Mouse (Mus musculus) adrenal gland (tissue): Measurements from ENCODE around the gene Myl6b.

ENCODE experiments used
- intact Hi-C: fragments of 180-260 bp; cut with DNase I; formaldehyde crosslinking; loops from one replicate; pipeline ENCODE4 v1.15.1; 2025
- long read RNA-seq, 2 experiments: library from polyadenylated mRNA; unstranded; transcript quantifications; one replicate each; pipeline ENCODE4 v2.0.0; 2020; ENCODE audit warnings: borderline replicate concordance in 1 of 2; ENCODE audit not compliant: insufficient replicate concordance in 1 of 2

Myl6b gene
- long read RNA-seq, experiment 1: 0 reads
- long read RNA-seq, experiment 2: 0 reads

DNA sequence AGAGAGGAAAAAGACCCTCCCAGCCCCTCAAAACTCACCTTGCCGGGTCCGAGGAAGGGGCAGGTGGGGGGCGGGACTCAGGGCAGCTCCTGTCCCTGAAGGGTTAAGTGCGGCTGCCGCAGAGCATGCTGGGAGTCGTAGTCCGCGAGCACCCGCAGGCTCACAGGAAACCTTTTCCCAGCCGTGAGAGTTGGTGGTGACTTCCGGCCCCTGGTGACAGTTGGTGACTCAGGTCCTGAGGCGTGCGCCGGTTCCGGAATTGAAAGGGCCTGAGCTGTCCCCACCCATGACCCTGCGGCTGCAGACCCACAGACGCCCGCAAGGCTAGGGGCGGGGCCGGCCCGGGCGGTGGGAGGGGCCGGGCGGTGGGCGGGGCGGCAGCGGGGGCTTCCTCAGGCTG lies at the start of gene Myl6b:
Gene Myl6b (minus strand): TSS at position 96 of the 400 bp plus-strand sequence.
- intact Hi-C loops: loop anchor here (5.0 kb wide), 1 partner anchor 34 kb away; no protein-coding TSS in a partner anchor

DNA sequence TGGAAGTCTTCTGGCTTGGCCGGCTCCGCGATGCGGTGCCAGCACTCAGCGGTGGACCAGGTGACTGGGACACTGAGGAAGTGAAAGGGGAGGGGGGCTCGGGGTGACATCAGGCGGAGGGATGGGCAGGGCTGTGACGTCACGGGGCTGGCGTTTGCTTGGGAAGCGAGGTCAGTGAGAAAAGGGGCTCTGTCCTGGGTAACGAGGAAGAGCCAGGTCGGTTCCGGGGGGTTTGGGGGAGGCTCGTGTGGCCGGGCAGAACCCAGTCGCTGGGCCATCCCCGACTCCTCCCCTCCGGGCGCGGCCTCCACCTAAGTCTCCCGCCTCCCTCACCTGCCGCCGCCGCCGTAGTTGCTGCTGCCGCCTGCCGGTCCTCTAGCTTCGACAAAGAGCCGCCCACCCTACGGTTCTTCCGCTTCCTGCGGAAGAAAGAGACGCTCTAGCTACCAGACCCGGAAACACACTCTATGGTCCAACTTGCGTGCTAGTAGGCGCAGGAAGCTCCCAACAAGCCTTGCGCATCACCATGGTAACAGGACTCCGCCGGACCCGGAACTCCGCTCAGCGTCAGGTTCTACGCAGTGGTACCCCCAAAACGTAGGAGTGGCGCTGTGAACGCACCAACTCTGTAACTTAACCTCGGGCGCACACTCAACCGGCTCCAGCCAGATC lies 49.0 kb upstream of the Myl6b start, which contains the start of gene Zc3h10:
Gene Zc3h10 (minus strand): TSS at position 414 of the 672 bp plus-strand sequence.
- intact Hi-C loops: no loop called here

DNA sequence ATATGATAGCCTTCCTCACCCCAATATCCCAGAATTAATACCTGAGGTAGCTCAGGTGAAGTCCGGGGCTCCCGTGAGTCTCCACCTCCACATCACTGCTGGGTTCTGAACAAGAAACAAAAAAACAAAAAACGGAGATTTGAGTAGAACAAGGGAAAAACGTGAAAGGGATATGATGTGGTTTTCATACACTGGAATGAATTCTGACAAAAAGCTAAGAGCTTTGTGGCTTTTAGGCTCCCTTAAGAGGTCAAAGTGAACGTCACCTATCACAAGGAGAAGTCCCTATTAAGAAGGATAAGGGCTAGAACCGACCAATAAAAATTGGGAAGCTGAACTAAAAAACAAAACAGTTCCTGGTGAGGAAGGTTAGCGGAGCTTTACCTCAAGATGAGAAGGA lies 48.3 kb upstream of the Myl6b start:
- intact Hi-C loops: no loop called here

DNA sequence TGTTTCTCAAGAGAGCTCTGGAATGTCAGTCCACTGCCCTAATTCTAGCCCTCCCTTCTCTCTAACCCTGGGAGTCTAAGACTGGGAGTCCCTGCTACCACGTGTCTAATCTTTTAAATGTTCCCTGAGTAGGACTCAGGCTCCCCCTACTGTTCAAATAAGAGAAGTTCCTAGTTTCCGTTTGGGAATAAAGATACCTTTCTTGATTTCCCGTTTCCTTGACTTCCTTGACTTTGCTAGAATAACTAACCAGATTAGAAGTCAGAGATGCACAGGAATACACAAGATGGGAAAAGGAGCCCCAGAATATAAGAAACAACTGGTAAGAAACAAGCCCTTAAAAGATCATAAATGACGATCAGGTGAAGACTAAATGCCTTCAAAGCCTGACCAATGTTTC lies 47.9 kb upstream of the Myl6b start:
- intact Hi-C loops: no loop called here

DNA sequence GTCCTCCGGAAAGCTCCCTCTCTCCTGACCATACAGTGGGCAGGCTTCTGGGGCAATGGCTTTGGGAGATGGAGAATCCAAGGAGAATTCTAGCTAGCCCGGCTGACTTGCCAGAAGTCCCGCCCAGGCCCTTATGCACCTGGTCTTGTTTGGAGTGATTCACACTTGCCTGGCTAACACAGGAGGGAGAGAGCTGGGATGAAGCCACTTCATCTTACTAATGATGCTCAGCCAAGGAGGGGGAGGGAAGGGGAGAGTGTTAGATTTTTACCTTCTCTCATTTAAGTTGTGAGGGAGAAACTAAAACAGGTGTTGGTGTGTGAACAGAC lies 47.0 kb upstream of the Myl6b start:
- intact Hi-C loops: no loop called here

DNA sequence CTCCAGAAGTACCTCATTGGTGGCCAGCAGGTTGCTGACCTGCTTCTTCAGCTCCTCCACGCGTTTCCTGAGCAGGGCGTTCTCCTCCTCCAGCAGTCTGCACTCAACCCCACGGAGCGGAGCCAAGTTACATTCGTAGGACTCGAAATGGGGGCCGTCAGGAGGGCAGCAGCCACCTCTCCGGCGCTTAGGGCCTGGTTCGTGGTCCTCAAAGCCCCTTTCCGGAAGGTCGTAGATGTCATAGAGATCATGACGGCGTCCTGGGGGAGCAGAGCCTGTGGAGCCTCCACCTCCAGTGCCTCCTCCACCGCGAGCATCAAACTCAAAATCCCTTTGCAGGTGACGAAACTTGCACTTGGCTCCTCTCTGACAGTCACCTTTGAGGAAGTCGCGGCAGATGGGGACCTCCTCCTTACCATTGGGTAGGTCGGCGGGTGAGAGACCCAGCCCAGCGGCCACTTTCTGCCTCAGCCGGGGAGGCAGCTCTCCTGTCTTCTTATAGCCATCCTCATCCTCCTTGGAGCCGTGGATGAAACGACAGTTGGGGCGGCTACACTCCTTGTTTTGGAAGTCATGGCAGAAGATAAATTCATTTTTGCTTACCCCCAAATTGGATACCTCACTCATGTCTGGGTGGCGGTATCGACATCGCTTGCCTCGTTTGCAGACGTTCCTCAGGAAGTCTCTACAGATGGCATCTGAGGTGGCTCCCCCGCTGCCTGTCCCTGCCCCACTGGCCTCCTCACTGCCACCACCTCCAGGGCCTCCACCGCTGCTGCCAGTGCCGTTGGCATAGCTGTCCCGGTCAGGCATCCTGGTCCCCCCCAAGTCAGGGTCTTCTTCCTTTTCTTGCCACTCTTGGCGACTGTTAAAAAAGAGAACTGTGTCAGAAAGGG lies 46.4 kb upstream of the Myl6b start:
- intact Hi-C loops: no loop called here

DNA sequence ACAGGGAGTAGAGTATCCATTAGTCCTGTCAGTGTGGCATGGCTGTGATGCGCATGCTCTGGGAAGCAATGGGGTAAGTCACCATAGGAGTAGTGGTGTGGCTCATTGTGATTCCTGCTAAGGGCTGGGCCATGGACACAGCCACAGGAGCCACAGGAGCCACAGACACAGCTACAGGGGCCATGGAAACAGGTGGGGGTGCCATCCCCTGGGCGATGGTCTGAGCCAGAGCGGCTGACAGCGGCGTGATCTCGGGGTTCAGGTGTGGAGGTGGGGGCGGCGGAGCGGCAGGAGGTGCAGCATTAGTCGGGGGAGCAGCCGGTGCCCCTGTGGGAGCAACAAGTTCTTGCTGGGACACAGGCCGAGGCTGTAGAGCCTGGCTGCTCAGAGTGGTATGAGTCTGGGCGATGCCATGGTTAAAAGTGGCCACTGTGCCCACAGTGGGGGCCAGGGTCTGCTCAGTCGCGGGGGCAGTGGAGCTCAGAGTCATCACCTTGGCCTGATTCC lies 45.7 kb upstream of the Myl6b start:
- intact Hi-C loops: no loop called here

DNA sequence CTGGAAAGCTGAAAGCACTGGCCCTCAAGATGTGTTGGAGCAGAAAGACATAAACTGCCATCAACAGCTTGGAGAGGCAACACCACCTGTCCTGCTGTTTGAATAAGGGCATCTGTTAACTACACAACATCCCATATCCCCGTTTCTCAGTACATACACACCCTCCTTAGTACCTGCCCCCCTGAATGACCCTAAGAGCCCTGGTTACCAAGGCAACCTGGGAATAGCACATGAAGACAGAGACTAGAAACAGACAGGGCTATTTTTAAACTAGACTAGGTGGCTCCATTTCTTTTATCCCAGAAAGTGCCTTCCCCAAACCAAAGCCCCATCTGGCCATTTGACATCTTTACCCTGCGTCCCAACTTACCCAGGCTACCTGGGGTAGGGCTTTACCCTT lies 44.6 kb upstream of the Myl6b start:
- intact Hi-C loops: no loop called here

DNA sequence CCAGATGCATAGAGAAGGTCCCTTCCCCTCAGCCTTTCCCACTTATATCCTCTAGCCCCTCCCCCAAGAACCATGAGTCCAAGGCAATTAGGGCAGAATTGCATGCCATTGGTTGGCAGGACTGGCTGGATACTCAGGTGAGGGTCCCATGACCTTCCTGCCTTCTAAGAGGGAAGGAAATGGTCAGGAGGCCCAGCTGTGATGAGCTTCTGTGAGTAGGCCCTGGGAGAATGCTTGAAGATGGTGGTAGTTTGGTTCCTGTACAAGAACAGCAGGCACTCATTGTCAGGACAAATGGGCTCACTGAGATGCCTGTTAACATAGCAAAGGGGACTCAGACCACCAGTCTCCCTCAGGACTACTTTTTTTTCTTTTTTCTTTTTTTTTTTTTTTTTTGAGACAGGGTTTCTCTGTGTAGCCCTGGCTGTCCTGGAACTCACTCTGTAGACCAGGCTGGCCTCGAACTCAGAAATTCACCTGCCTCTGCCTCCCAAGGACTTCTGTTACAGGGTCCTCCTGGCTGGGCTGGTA lies 39.9 kb upstream of the Myl6b start:
- intact Hi-C loops: loop anchor here (1.0 kb wide), 1 partner anchor 21 kb away; no protein-coding TSS in a partner anchor

DNA sequence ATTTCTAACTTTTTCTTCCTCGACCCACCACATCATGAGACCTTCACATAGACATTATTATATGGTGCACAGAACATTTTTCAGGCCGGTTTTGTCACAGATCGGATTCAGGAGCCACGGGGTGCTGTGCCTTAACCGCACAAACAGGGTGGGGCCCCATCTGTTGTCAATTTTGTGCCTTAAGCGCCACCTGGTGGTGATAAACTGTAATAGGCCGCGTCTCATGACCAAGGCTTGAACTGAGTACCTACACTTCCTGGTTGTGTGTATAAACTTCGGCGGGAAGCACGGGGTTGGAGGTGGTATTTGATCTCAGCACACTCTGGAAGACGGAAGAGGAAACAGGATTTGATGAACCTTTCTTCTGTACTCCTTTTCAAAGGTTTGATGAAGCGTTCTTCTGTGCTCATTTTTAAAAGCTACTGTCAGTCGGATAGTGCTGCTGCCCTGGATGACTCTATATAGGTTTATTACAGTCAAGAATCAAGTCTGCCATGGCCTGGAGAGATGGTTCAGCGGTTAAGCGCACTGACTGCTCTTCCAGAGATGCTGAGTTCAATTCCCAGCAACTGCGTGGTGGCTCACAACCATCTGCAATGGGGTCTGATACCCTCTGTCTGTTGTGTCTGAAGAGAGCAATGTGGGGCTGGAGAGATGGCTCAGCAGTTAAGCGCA lies 37.9 kb upstream of the Myl6b start:
- intact Hi-C loops: no loop called here

DNA sequence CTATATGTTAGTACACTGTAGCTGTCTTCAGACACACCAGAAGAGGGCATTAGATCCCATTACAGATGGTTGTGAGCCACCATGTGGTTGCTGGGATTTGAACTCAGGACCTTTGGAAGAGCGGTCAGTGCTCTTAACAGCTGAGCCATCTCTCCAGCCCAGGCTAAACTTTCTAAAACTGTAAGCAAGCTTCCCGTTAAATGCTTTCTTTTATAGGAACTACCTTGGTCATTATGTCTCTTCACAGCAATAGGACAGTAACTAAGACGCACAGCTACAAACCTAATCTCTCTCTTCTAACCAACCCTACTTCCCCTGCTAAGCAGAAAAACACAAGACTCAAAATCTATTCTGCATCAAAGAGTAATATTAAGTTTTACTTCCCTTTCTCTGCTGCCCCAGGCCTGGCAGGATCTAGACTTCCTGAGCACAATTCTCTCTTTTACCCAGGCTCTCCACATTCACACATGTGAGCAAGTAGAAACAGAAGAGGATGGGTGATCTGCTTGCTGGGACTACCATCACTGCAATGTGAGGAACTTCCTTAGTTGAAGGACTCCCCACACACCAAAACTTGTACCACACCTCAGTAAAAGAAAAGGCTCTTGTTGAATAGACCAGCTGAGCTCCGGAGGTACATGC lies 37.3 kb upstream of the Myl6b start:
- intact Hi-C loops: loop anchor here (2.0 kb wide), 1 partner anchor 77 kb away; the partner anchor contains the start of gene Smarcc2

DNA sequence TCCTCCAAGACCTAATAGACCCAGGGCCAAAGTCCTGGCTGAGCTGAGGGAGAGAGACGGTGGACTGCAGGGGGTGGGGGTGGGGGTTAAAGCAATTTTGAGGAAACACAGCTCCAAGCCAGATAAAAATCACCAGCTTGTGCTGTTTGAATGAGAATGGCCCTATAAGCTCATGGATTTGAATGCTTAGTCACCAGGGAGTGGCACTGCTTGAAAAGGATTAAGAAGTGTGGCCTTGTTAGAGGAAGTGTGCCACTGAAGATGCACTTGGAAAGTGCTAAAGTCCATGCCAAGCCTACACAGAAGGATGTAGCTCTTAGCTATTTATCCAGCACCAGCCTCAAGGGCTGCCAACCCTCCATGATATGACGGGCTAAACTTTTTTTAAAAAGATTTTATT lies 36.7 kb upstream of the Myl6b start:
- intact Hi-C loops: loop anchor here (2.0 kb wide), 1 partner anchor 76 kb away; the partner anchor contains the start of gene Smarcc2

DNA sequence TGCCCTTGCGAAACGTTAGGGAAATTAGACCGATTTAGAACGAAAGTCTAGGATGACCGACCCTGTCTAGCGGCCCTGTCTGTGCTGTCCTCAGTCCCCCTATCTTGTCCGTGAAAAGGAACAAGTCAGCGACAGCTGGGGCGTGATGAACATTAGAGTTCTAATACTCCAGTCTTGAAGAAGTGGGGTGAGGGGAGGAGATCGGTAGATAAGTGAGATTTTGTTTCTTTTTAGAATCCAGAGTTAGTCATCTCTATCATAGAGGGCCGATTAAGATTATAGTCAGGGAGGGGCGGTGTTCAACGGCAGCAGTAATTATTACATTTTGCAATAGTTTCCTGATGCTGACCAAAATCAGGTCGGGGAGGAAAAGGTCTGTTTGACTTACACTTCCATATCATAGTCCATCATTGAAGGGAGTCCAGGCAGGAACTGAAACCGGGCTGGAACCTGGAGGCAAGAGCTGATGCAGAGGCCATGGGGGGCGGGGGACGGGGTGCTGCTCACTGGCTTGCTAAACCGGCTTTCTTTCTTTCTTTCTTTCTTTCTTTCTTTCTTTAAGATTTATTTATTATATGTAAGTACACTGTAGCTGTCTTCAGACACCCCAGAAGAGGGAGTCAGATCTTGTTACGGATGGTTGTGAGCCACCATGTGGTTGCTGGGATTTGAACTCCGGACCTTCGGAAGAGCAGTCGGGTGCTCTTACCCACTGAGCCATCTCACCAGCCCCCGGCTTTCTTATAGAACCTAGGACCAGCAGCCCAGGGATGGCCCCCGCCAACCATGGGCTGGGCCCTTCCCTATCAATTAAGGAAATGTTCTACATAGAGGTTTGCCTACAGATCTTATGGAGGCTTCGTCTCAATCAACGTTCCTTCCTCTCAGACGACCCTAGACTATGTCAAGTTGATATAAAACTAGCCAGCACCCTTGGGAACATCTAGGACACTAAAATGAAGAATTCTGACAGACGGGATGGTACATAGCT lies 28.2 kb upstream of the Myl6b start:
- intact Hi-C loops: no loop called here

DNA sequence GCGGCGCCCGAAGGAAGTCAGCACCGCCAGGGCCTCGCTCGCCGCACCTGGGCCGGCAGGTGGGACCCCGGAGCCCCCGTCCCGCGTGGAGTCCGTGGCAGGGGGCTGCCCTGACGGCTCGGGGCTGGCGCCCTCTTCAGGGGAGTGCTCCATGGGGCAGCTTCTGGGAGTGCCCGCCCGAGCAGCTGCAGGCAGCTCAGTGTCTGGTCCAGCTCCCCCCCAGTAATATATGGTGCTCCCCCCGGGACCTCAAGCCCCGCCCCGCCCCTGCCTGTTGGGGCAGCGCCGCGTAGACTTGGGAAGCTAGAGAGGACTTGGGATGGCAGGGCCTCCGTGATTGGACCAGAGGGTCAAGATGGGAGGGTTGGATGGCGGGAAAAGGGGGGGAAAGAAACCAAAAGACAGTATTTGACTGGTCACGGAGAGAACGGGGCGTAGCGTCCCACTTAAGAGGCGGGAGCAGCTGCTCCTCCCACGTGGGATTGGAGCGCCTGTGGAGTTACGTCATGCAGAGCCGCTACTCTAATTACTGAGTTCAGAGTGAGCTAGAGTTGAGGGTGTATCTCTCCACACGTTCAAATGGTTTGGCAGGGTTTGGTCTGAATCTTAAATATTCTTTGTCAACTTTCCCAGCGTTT lies 27.3 kb upstream of the Myl6b start, which contains the start of gene Esyt1:
Gene Esyt1 (minus strand): TSS at position 201 of the 638 bp plus-strand sequence.
- intact Hi-C loops: no loop called here

DNA sequence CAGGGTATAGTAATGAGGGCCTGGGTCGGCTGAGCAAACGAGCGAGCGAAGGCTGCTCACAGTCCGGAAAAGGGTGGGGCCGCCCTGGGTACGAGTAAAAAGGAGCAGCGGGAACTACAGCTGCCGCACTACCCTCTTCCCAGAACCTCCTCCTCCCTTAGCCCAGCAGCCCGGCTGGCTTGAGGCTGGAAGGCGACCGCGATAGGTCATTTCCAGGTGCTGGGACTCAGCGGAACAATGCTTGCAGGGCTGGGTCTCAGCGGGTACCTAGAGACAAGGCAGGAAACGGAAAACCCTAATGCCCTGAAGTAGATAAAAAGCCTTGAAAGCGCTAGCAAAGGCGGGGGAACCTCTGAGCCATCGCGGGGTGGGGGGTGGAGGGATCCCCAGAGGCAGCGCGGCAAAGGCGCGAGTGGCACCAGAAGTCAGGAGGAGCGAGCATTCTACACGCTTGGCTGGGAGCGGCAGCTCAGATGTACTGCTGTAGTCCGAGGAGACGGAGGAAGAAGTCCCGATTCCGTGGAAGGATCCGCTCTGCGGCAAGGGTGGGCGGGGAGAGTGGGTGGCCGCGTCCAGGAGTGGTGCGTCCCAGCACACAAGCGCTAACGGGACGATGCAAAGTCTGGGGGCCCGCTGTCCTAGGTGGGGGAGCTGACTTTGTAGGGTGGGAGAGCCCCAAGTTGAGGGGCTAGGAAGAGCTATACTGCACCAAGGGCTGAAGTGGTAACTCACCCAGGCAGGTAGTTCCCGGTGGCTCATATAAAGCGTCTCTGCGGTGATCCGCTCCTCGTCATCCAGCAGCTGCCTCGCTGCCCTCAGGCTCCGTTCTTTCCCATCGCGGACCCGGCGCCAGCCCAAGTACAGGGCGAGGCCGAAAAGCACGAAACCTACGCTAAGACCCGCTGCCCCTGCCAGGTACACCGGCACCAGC lies 26.5 kb upstream of the Myl6b start:
- intact Hi-C loops: no loop called here

DNA sequence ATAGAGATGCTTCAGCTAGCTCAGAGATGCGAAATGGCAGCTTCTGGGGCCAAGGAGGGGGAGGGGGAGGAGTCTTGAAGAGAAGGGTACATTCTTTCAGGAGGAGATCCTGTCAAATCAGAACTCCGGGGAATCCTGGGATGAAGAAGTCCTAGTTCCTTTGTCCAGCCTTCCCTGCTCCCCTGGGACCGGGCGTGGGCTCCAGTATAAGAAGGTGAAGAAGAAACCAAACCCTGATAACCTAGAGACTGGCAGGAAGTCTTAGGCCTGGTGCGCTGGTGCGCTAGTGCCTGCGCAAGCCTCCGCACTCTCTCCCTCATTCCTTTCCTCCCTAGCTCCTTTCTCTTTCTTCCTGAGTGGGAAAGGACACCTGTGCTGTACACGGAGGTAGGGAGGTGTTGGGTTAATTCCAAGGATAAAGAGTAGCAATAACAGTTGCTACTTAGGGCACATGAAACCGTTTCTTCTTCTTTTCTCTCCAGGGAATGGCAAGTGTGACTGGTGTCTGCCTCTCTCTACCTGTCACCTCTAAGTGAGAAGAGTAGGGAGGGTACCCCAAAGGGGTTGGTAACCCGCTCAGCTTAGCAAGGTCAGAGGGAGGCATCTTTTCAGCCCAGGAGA lies 25.7 kb upstream of the Myl6b start:
- intact Hi-C loops: no loop called here

DNA sequence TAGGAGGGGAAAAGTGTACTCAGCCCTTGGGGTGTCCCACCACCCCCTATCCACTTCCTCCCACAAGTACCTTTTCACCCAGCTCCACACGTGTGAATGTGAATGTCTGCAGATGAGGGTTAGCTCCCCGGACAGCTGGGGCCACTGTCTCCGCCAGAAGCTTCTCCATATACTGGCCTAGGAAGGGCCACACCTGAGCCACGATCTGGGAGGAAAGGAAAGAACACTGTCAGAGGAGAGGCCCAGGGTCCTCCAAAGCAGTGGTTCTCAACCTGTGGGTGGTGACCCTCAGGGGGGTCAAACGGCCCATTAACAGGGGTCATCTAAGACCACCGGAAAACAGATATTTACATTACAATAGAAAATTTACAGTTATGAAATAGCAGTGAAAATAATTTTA lies 23.9 kb upstream of the Myl6b start:
- intact Hi-C loops: no loop called here
